Mouse (Mus musculus) megakaryocyte, embryonic 14.5 days (primary cell): ENCODE measurements around the gene Dsp.

Source experiments
- FLI1 ChIP-seq: IDR thresholded peaks from 2 replicates; pipeline ENCODE4 v1.6.1; 2012; ENCODE audit warnings: low read length, inconsistent platforms, mixed read lengths
- GATA1 ChIP-seq: IDR thresholded peaks from 3 replicates; pipeline ENCODE4 v1.6.1; 2012; ENCODE audit warnings: mixed read lengths, low read length, inconsistent platforms, borderline replicate concordance

GRCm38 (mm10) chr13:38204171-38204570 is 53.1 kb downstream of the Dsp start:
- no peak for TF ChIP-seq GATA1
- no peak for TF ChIP-seq FLI1
